Mouse (Mus musculus) B cell, adult 2 months (primary cell): Measurements from ENCODE around the gene Cks1b.
"Not testable (repeated sequence)": the region's sequence is repeated elsewhere in the genome, so short reads cannot be mapped to it uniquely, and the experiment has no call there.

ENCODE experiments used
- DNase-seq, 2 experiments: peaks; one replicate each; pipeline ENCODE4 v3.0.0; 2022

Cks1b gene

DNA sequence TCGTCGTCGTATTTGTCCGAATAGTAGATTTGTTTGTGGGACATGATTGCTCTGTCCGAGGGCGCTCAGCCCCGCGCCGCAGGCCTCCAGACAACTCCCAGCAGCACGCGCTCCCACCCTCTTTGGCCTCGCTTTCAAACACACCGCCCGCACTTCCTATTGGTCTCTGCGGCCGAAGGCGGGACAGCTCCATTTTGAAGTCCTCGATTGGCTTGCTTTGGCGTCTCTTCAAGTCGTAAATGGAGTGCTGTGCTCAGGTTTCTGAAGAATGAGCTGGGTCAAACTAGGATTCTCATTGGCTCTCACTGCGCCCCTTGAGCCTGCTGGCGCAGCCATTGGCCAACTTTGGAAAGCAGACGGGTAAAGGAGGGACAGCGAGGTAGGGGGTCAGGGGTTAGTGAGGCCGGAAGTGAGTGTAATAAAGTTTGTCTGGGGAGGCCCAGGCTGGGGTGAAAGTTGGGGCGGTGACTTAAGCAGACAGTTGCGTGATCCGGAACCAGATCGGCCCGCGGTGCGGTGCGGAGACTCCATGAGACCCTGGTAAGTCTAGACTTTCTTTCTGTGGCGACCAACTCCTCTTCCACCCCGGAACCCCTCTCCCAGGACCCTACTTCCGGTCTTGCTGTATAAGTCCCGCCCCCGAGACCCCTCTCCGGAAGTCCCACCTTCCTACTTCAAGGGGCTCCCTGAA is at the start of gene Cks1b, which contains the start of gene Shc1:
Gene Cks1b, minus strand, starts transcription at position 214 of the 691 bp plus-strand sequence.
Gene Shc1, plus strand, starts transcription at position 274 of the 691 bp plus-strand sequence.
- DNase-seq, result peak; percentile 86 to 89

DNA sequence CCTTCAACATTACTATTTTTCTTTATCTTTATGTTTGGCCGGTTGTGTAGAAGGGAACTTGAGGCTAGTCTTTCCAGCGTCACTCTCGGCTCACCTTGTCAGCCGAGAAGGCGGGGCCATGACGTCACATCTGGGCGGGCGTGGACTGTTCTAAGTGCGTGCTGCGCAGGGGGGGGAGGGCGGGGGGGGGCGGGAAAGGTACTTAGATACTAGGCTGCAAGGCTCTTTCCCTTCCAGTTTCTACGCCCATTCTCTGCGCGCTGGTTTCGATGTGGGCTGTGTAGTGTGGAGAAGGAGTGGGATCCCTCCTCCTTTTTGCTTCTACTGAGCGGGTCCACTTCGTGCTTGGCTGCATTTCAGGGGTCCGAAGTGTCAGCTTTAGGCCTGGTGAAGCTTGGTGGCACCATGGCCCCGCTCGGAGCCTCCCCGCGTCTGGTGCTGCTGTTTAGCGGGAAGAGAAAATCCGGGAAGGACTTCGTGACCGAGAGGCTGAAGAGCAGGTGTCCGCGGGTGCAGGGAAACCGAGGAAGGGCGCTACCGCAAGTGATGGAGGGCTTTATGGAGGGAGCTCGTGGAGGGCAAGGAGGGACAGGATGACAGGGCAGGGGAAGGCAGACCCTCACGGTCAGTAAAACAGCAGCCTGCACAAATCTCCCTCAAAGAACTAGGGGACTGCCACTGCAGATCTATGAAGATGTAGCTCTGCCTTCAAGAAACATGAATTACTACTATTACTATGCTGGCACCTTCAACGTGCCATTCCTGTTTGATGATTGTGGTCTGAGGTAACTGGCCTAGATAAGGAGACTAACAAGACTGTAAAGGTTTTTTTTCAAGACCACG is 41.0 kb upstream of the Cks1b start:
- peak; percentile 99 for DNase-seq

GRCm38 (mm10) chr3:89458372-89458964 is 40.3 kb upstream of the Cks1b start:
- DNase-seq, result no peak

- DNase-seq, result peak; percentile 87 to 88
These were observed 38.8 kb upstream of the Cks1b start for GRCm38 (mm10) chr3:89456726-89457665.

GRCm38 (mm10) chr3:89455786-89456285 is 37.7 kb upstream of the Cks1b start:
- DNase-seq, result no peak

- DNase-seq, result no peak
These were observed 36.4 kb upstream of the Cks1b start, which contains the start of gene Pmvk for GRCm38 (mm10) chr3:89454401-89455177. Gene Pmvk, plus strand, starts transcription at chr3:89454541.

- DNase-seq, result no peak
These were observed 33.7 kb upstream of the Cks1b start for GRCm38 (mm10) chr3:89451916-89452315.

DNA sequence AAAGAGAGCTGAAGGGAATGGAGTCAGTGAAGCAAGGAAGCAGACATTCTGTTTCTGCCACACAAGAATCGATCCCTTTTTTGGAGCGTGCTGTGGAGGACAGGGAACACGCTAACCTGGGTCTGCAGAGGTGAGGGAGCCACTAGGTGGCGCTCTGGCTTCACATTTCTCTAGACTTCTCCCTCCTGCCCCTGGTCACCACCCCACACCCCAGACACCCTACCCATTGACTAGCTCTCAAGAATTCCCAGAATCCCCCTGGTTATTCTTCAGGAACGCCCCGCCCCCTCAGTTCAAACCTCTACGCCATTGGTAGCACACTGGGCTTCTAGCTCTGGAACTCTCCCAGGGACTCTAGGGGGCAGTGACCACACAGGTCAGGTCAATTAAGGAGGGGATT is 31.4 kb upstream of the Cks1b start:
- peak; percentile 83 to 84 for DNase-seq

- DNase-seq, result peak in 1 of 2 experiments; percentile 20
These were observed 30.7 kb upstream of the Cks1b start for GRCm38 (mm10) chr3:89448720-89449537.

DNA sequence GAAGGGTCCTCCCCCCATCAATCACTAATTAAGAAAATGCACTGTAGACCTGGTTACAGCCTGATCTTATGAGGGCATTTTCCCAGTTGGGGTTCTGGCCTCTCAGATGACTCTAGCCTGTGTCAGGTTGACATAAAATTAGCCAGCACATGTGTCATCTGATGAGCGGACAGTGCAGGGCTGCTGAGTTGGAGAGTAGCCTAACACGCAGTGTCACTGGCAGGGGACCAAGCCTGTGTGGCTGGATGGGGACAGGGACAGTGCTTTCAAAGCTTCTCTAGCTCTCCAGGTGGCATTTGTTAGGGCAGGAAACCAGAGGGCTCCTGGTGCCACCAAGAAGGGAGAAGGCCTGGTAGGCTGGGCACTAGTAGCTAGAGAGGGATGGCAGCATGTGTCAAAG is 22.5 kb upstream of the Cks1b start:
- DNase-seq, result no peak

- peak; percentile 80 to 85 for DNase-seq
These were observed 19.1 kb upstream of the Cks1b start for GRCm38 (mm10) chr3:89437269-89437668.

GRCm38 (mm10) chr3:89436176-89437113 is 18.3 kb upstream of the Cks1b start, which contains the start of gene Pbxip1:
Gene Pbxip1, plus strand, starts transcription at chr3:89436706.
- peak; percentile 73 to 74 for DNase-seq

DNA sequence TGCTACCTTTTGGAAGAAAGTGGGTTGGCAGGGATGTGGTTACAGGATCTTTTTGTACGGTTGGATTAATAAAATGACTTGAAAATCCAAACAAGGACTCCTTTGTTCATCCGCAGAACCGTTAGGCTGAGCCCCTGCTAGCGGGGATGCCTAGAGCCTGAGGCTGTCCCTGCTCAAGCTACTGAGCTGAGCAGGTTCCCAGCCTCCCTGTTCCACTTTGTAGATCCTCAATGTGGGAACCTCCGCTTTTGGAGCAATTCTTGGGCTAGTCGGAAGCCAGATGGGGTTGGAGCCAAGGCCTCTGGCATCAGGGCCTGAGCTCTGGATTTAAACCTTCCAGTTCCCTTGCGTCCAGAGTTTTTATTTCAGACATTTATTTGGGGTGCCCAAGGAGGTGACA is 16.9 kb upstream of the Cks1b start:
- no peak for DNase-seq

- DNase-seq, result no peak
These were observed 16.3 kb upstream of the Cks1b start for GRCm38 (mm10) chr3:89434532-89434931.

GRCm38 (mm10) chr3:89432606-89433005 is 14.4 kb upstream of the Cks1b start:
- no peak for DNase-seq

- peak; percentile 86 for DNase-seq
These were observed 12.3 kb upstream of the Cks1b start, which contains the start of gene Pygo2 for GRCm38 (mm10) chr3:89430171-89431159. Gene Pygo2, plus strand, starts transcription at chr3:89430214.

DNA sequence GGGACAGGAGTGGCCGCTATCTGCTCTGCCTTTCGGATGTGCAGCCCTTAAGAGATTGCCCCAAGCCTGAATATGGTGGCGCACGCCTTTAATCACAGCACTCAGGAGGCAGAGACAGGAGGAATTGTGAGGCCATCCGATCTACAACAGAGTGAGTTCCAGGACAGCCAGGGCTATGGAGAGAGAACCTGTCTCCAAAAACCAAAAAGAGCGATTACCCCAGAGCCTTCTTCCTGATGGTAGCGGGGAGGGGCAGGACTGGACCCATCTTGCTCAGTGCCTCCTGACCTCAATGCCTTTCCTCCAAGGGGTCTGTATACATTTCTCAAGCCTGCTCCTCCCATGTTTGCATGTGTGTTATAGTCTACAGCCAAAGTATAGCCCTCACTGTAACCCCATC is 10.8 kb upstream of the Cks1b start:
- not testable (repeated sequence) for DNase-seq

GRCm38 (mm10) chr3:89425876-89426275 is 7.7 kb upstream of the Cks1b start:
- no peak for DNase-seq
